Mouse (Mus musculus) brain, adult 2 months (tissue): Measurements from ENCODE around the gene Epx.

Experiments used
- DNase-seq: peaks from one replicate; pipeline ENCODE4 v3.0.0; 2011; ENCODE audit warnings: low read depth, low spot score

Gene Epx

GRCm38 (mm10) chr11:87875436-87875835, at the start of gene Epx:
Epx (minus strand) TSS chr11:87875536.
- no peak for DNase-seq

GRCm38 (mm10) chr11:87920966-87921365, 45.6 kb upstream of the Epx start, which contains the start of gene Olfr464:
Olfr464 (minus strand) TSS chr11:87920967.
- peak; percentile 16 for DNase-seq

- DNase-seq = peak; percentile 73
These were observed 45.0 kb upstream of the Epx start for GRCm38 (mm10) chr11:87920301-87920700.

GRCm38 (mm10) chr11:87916005-87916404, 40.7 kb upstream of the Epx start:
- no peak for DNase-seq

GRCm38 (mm10) chr11:87904331-87904730, 29.0 kb upstream of the Epx start:
- no peak for DNase-seq

- no peak for DNase-seq
These were observed 22.0 kb upstream of the Epx start, which contains the start of gene Olfr463 for GRCm38 (mm10) chr11:87897287-87897686. Olfr463 (minus strand) TSS chr11:87897387.

GRCm38 (mm10) chr11:87892168-87892567, 16.8 kb upstream of the Epx start, which contains the start of gene Olfr462:
Olfr462 (minus strand) TSS chr11:87892268.
- DNase-seq = no peak

GRCm38 (mm10) chr11:87884856-87885255, 9.5 kb upstream of the Epx start:
- no peak for DNase-seq

GRCm38 (mm10) chr11:87883493-87883892, 8.2 kb upstream of the Epx start:
- DNase-seq = peak; percentile 24

- no peak for DNase-seq
These were observed 6.4 kb upstream of the Epx start for GRCm38 (mm10) chr11:87881714-87882113.

GRCm38 (mm10) chr11:87879826-87880225, 4.5 kb upstream of the Epx start:
- no peak for DNase-seq

- no peak for DNase-seq
These were observed 3.6 kb downstream of the Epx start for GRCm38 (mm10) chr11:87871766-87872165.

GRCm38 (mm10) chr11:87870096-87870495, 5.2 kb downstream of the Epx start:
- no peak for DNase-seq

GRCm38 (mm10) chr11:87866891-87867290, 8.4 kb downstream of the Epx start:
- peak; percentile 18 for DNase-seq

GRCm38 (mm10) chr11:87862805-87863204, 12.5 kb downstream of the Epx start:
- DNase-seq = no peak

- DNase-seq = peak; percentile 23
These were observed 14.9 kb downstream of the Epx start for GRCm38 (mm10) chr11:87860426-87860825.

- no peak for DNase-seq
These were observed 16.1 kb downstream of the Epx start for GRCm38 (mm10) chr11:87859273-87859672.

- DNase-seq = no peak
These were observed 20.8 kb downstream of the Epx start for GRCm38 (mm10) chr11:87854550-87854949.

GRCm38 (mm10) chr11:87853597-87853954, 21.8 kb downstream of the Epx start:
- DNase-seq = peak; percentile 56

GRCm38 (mm10) chr11:87852690-87853596, 22.4 kb downstream of the Epx start, which contains the start of gene Mks1:
Mks1 (plus strand) TSS chr11:87853215.
- DNase-seq = peak; percentile 97

GRCm38 (mm10) chr11:87847884-87848283, 27.5 kb downstream of the Epx start:
- DNase-seq = peak; percentile 10

GRCm38 (mm10) chr11:87846968-87847600, 28.3 kb downstream of the Epx start:
- DNase-seq = no peak

- no peak for DNase-seq
These were observed 33.9 kb downstream of the Epx start for GRCm38 (mm10) chr11:87841436-87841835.
